In genomic region chr5:115430187-115430960, GRCm38 (mm10) we compare ENCODE assay signal across 8 mouse cellular contexts. TPM values are rescaled to one million over a fixed set of nuclear protein-coding genes. Genes with fewer than 3 reads are reported as not detected.
A peak's percentile ranks its signal among the peaks of the same experiment; 100 is the strongest.
DNase-seq lines count a peak whose midpoint lies in the region; ATAC-seq and TF ChIP-seq lines count a peak whose summit lies in the region.

No protein-coding gene starts in this region.

- no peak for TF ChIP-seq CTCF in heart, adult 2 months (IDR thresholded peaks at IDR 0.05)
- TF ChIP-seq CTCF in forebrain, postnatal 0 days (IDR thresholded peaks at IDR 0.05; ENCODE audit: low read depth): no peak

- no peak for TF ChIP-seq POLR2A in heart, adult 2 months (IDR thresholded peaks at IDR 0.05; ENCODE audit: insufficient read depth, low read depth, low read length)

- no peak for DNase-seq in heart, adult 2 months
- DNase-seq in heart, postnatal 36 days: no peak
- peak; percentile 68 for DNase-seq in adrenal gland, adult 2 months
- DNase-seq in forebrain, postnatal 0 days: peak; percentile 13
- no peak for DNase-seq in thymus, postnatal 10 days (ENCODE audit: low spot score in 2 of 2)
- DNase-seq in gastrocnemius, postnatal 36 days: no peak
- DNase-seq in urinary bladder, adult 2 months (ENCODE audit: low spot score): no peak

- H3K9ac ChIP-seq in heart, adult 2 months (ENCODE audit: low read depth, low read length): peak overlapping the region; percentile 54
- H3K9ac ChIP-seq in forebrain, postnatal 0 days: peak overlapping the region; percentile 99
- no peak overlapping the region for H3K9ac ChIP-seq in liver, embryonic 15.5 days

- H3K9me3 ChIP-seq in forebrain, postnatal 0 days (ENCODE audit: low read length): no peaks in the 10 kb centered on the region
- H3K9me3 ChIP-seq in liver, embryonic 15.5 days (replicated peaks): no peaks in the 10 kb centered on the region

- H3K27ac ChIP-seq in heart, adult 2 months: no peak overlapping the region
- H3K27ac ChIP-seq in forebrain, postnatal 0 days (ENCODE audit: low read depth, low read length): peak overlapping the region; percentile 91
- H3K27ac ChIP-seq in liver, embryonic 15.5 days (replicated peaks): no peak overlapping the region

- peak; percentile 16; the same call in 1 of the 2 replicates for ATAC-seq in forebrain, postnatal 0 days
- ATAC-seq in liver, embryonic 15.5 days (ENCODE audit: insufficient read depth): no peak

- H3K4me3 ChIP-seq in heart, adult 2 months: peak overlapping the region; percentile 38
- H3K4me3 ChIP-seq in forebrain, postnatal 0 days (ENCODE audit: low read depth, low read length): peak overlapping the region; percentile 96
- H3K4me3 ChIP-seq in liver, embryonic 15.5 days (replicated peaks): peak overlapping the region; percentile 54

- H3K79me2 ChIP-seq in heart, adult 2 months (replicated peaks; ENCODE audit: control insufficient read depth, insufficient read depth, low read length): no peaks in the 10 kb centered on the region

- peak overlapping the region; percentile 95 for H3K4me2 ChIP-seq in forebrain, postnatal 0 days (ENCODE audit: low read depth)
- peak overlapping the region; percentile 69 for H3K4me2 ChIP-seq in liver, embryonic 15.5 days

- TF ChIP-seq EP300 in heart, adult 2 months (IDR thresholded peaks at IDR 0.05; ENCODE audit: insufficient read depth, low read depth, low read length): no peak

- no peaks in the 10 kb centered on the region for H3K36me3 ChIP-seq in heart, adult 2 months (ENCODE audit: control insufficient read depth, insufficient read depth, low read length)
- H3K36me3 ChIP-seq in forebrain, postnatal 0 days (ENCODE audit: insufficient read depth): no peaks in the 10 kb centered on the region
- H3K36me3 ChIP-seq in liver, embryonic 15.5 days (replicated peaks): no peaks in the 10 kb centered on the region

- no peaks in the 10 kb centered on the region for H3K4me1 ChIP-seq in heart, adult 2 months (ENCODE audit: control insufficient read depth, insufficient read depth, low read length)
- H3K4me1 ChIP-seq in forebrain, postnatal 0 days (ENCODE audit: insufficient read depth): peaks cover 38% of the 10 kb centered on the region
- 0 out of 2 replicates have a peak, but pooled peaks cover 2% of the 10 kb centered on the region for H3K4me1 ChIP-seq in liver, embryonic 15.5 days (replicated peaks)

- intact Hi-C loops in heart, adult 2 months (cut with DNase I): no loop called here
- intact Hi-C loops in heart, postnatal 36 days (cut with DNase I): no loop called here
- intact Hi-C loops in gastrocnemius, postnatal 36 days (cut with DNase I): no loop called here

- peaks cover 17% of the 10 kb centered on the region for H3K27me3 ChIP-seq in heart, adult 2 months (ENCODE audit: control insufficient read depth, insufficient read depth, low read length)
- H3K27me3 ChIP-seq in forebrain, postnatal 0 days (ENCODE audit: insufficient read depth, low read length): no peaks in the 10 kb centered on the region
- H3K27me3 ChIP-seq in liver, embryonic 15.5 days: peaks cover 100% of the 10 kb centered on the region

- WGBS in heart, adult 2 months: 5% methylated on average over 44 of the region's 73 CpGs
- 2% methylated on average over 49 of the region's 73 CpGs for WGBS in forebrain, postnatal 0 days
- WGBS in liver, embryonic 15.5 days (ENCODE audit: insufficient replicate concordance): 2% methylated on average over 64 of the region's 73 CpGs

RNA-seq across cellular contexts. Expression of gene Msi1, which starts 1.0 kb away (rescaled TPM):
- total RNA-seq in heart, adult 2 months (2021): under 1 TPM; 0.55 to 0.99 TPM
- 0.61 and 0.64 TPM in 2 replicates for polyA plus RNA-seq in heart, adult 2 months (2012; rRNA removed)
- 1 to 10 TPM in 1 of 2 experiments, under 1 TPM in 1; 0.92 to 1.2 TPM for total RNA-seq in heart, postnatal 36 days (2021)
- total RNA-seq in adrenal gland, adult 2 months (2021): 10 to 100 TPM; 16.3 to 19.1 TPM
- polyA plus RNA-seq in adrenal gland, adult 2 months (2012; rRNA removed): 24.0 and 29.5 TPM in 2 replicates
- total RNA-seq in forebrain, postnatal 0 days (2014; rRNA removed): 53.8 and 65.9 TPM in 2 replicates
- 48.2 and 49.9 TPM in 2 replicates for polyA plus RNA-seq in forebrain, postnatal 0 days (2015; fragmentation: Nextera tagmentation; extraction: Ambion mirVana)
- polyA plus RNA-seq in liver, embryonic 15.5 days (2015; fragmentation: Nextera tagmentation; extraction: Ambion mirVana): 0.36 and 0.44 TPM in 2 replicates
- total RNA-seq in gastrocnemius, postnatal 36 days (2021): under 1 TPM; 0.36 to 0.49 TPM
- polyA plus RNA-seq in urinary bladder, adult 2 months (2012; rRNA removed): 1.7 and 3.0 TPM in 2 replicates

RNA-seq across cellular contexts. Expression of gene Pla2g1b, which starts 35.7 kb away (rescaled TPM):
- total RNA-seq in heart, adult 2 months (2021): not detected
- not detected in 2 replicates for polyA plus RNA-seq in heart, adult 2 months (2012; rRNA removed)
- not detected for total RNA-seq in heart, postnatal 36 days (2021)
- total RNA-seq in adrenal gland, adult 2 months (2021): not detected
- 7.6 TPM in 1 of 2 replicates, not detected in the other for polyA plus RNA-seq in adrenal gland, adult 2 months (2012; rRNA removed)
- not detected in 2 replicates for total RNA-seq in forebrain, postnatal 0 days (2014; rRNA removed)
- polyA plus RNA-seq in forebrain, postnatal 0 days (2015; fragmentation: Nextera tagmentation; extraction: Ambion mirVana): not detected in 2 replicates
- not detected in 2 replicates for polyA plus RNA-seq in liver, embryonic 15.5 days (2015; fragmentation: Nextera tagmentation; extraction: Ambion mirVana)
- total RNA-seq in gastrocnemius, postnatal 36 days (2021): not detected
- not detected in 2 replicates for polyA plus RNA-seq in urinary bladder, adult 2 months (2012; rRNA removed)

RNA-seq across cellular contexts. Expression of gene Sirt4, which starts 54.2 kb away (rescaled TPM):
- 10 to 100 TPM; 15.3 to 18.8 TPM for total RNA-seq in heart, adult 2 months (2021)
- polyA plus RNA-seq in heart, adult 2 months (2012; rRNA removed): 25.1 and 31.3 TPM in 2 replicates
- total RNA-seq in heart, postnatal 36 days (2021): 10 to 100 TPM; 17.9 to 18.1 TPM
- total RNA-seq in adrenal gland, adult 2 months (2021): 10 to 100 TPM; 15.1 to 28.0 TPM
- polyA plus RNA-seq in adrenal gland, adult 2 months (2012; rRNA removed): 47.4 and 61.7 TPM in 2 replicates
- 34.5 and 36.3 TPM in 2 replicates for total RNA-seq in forebrain, postnatal 0 days (2014; rRNA removed)
- polyA plus RNA-seq in forebrain, postnatal 0 days (2015; fragmentation: Nextera tagmentation; extraction: Ambion mirVana): 18.3 and 18.8 TPM in 2 replicates
- polyA plus RNA-seq in liver, embryonic 15.5 days (2015; fragmentation: Nextera tagmentation; extraction: Ambion mirVana): 6.0 and 6.1 TPM in 2 replicates
- 10 to 100 TPM; 11.2 to 12.2 TPM for total RNA-seq in gastrocnemius, postnatal 36 days (2021)
- 56.1 and 75.8 TPM in 2 replicates for polyA plus RNA-seq in urinary bladder, adult 2 months (2012; rRNA removed)

Comparison
In these comparisons a context has a peak if more than half of its experiments do, and no peak if none do; other contexts are left out.
1. DNase-seq: peak in adrenal gland, adult 2 months (single experiment) and forebrain, postnatal 0 days (single experiment); none in heart, adult 2 months (0 of 2), heart, postnatal 36 days (0 of 2), thymus, postnatal 10 days (0 of 2), gastrocnemius, postnatal 36 days (0 of 2) and urinary bladder, adult 2 months (single experiment).
2. H3K4me3 ChIP-seq: peak in every context shown above with its lines; median percentile 96 in forebrain, postnatal 0 days; 54 in liver, embryonic 15.5 days; 38 in heart, adult 2 months.
3. RNA of gene Msi1, which starts 1.0 kb away (total RNA-seq): 53.8 to 65.9 TPM in forebrain, postnatal 0 days and 16.3 to 19.1 TPM in adrenal gland, adult 2 months; 0.92 to 1.2 TPM in heart, postnatal 36 days, 0.55 to 0.99 TPM in heart, adult 2 months and 0.36 to 0.49 TPM in gastrocnemius, postnatal 36 days; every median in the first group is over 4 times any median in the second.